Mouse (Mus musculus): ENCODE results near the gene Adipor1. TPM values are rescaled to one million over a fixed set of nuclear protein-coding genes. Genes with fewer than 3 reads are reported as not detected.
A peak's percentile ranks its signal among the peaks of the same experiment; 100 is the strongest.
"Not testable (repeated sequence)": the region's sequence is repeated elsewhere in the genome, so short reads cannot be mapped to it uniquely, and the experiment has no call there.

The Adipor1 gene
- total RNA-seq, 2 experiments from 2014 or later, result 62.2 to 64.1 TPM

GRCm38 (mm10) chr1:134418414-134418975, 3.3 kb downstream of the Adipor1 start:
- DNase-seq (ENCODE audit: low spot score in 2 of 2), result no peak

GRCm38 (mm10) chr1:134419176-134419575, 4.0 kb downstream of the Adipor1 start:
- DNase-seq (ENCODE audit: low spot score in 2 of 2), result no peak

GRCm38 (mm10) chr1:134419751-134420458, 4.7 kb downstream of the Adipor1 start:
- DNase-seq (ENCODE audit: low spot score in 2 of 2), result no peak

- no peak for DNase-seq (ENCODE audit: low spot score in 2 of 2)
These were observed 8.7 kb downstream of the Adipor1 start for GRCm38 (mm10) chr1:134423911-134424310.

GRCm38 (mm10) chr1:134426289-134426688, 11.1 kb downstream of the Adipor1 start:
- DNase-seq (ENCODE audit: low spot score in 2 of 2), result no peak

- DNase-seq (ENCODE audit: low spot score in 2 of 2), result no peak
These were observed 17.8 kb downstream of the Adipor1 start for GRCm38 (mm10) chr1:134433002-134433401.

DNA sequence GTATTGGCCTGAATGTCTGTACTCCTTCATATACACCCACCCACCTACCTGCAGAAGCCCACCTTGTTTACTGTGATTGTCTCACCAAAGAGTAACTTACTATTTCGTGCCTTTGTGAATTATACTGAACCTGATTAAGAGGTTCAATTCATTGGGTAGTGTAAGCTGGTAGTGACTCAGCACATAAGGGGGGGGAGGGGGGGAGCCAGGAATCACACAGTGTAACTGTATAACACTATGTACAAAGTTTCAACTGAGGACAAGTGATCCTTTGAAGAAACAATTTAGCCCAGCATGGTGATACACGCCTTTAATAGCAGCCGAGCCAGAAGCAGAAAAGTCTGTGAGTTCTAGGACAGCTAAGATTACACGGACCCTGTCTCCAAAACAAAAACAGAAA, 18.3 kb downstream of the Adipor1 start:
- DNase-seq (ENCODE audit: low spot score in 2 of 2), result no peak

- DNase-seq (ENCODE audit: low spot score in 2 of 2), result no peak
These were observed 20.2 kb downstream of the Adipor1 start for GRCm38 (mm10) chr1:134435414-134435813.

GRCm38 (mm10) chr1:134440437-134440836, 25.3 kb downstream of the Adipor1 start:
- DNase-seq (ENCODE audit: low spot score in 2 of 2), result no peak

DNA sequence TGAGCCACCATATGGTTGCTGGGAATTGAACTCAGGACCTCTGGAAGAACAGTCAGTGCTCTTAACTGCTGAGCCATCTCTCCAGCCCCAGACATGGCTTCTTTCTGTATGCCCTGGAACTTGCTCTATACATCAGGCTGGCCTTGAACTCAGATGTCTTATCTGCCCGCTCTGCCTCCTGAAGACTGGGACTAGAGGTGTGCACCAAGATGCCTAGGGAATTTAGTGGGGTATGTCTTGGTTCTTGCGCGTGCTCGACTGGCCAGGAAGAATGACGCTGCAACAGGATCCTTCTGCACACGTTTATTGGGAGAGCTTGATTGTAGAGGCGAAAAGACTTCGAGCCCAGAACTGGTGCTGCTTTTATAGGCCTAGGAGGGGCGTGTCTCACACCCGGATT, 26.6 kb downstream of the Adipor1 start:
- not testable (repeated sequence) for DNase-seq (ENCODE audit: low spot score in 2 of 2)

DNA sequence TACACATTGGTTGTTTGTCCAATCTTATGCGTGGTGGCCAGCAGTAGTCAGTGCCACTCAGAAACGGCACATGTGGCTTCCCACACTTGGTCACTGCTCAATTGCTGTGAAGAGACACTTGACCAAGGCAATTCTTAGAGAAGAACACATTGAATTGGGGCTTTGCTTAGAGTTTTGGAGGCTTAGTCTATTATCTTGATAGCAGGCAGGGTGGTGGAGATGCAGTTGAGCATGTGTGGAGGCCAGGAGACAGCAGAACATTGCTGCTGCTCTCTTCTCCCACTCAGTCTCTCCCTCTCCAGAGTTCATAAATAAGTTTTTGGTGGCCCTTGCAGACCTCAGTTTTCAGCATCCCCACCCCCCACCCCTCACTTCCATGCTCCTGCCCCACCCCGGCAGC, 27.2 kb downstream of the Adipor1 start:
- no peak for DNase-seq (ENCODE audit: low spot score in 2 of 2)

GRCm38 (mm10) chr1:134443288-134443687, 28.1 kb downstream of the Adipor1 start:
- not testable (repeated sequence) for DNase-seq (ENCODE audit: low spot score in 2 of 2)

- DNase-seq (ENCODE audit: low spot score in 2 of 2), result no peak
These were observed 30.2 kb downstream of the Adipor1 start for GRCm38 (mm10) chr1:134445418-134445817.

DNA sequence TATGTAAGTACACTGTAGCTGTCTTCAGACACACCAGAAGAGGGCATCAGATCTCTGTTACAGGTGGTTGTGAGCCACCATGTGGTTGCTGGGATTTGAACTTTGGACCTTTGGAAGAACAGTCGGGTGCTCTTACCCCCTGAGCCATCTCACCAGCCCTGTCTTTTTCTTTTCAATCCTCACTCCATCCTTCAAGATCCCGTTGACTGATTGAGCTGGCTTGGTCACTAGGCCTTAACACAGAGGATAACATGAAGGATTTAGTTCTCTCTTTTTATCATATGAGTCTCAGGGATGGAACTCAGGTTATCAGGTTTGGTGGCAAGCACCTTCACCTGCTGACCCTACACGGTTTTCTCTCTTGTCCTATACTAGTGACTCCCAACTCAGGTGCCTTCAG, 33.4 kb downstream of the Adipor1 start:
- DNase-seq (ENCODE audit: low spot score in 2 of 2), result not testable (repeated sequence)

GRCm38 (mm10) chr1:134450201-134450600, 35.0 kb downstream of the Adipor1 start:
- DNase-seq (ENCODE audit: low spot score in 2 of 2), result no peak

DNA sequence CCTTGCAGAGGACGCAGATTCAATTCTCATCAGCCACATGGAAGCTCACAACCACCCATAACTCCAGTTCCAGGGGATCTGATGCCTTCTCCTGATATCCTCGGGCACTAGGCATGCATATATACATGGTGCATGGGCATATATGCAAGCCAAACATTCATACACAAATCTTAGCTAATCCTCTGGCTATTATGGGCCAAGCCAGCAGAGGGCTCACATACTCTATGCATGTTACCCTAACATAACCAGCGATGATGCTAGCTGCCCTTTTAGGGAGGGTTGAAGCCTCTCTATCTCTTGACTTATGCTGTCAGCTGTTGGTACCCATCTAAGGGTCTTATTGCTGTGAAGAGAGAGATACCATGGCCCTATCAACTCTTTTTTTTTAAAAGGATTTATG, 35.8 kb downstream of the Adipor1 start:
- DNase-seq (ENCODE audit: low spot score in 2 of 2), result peak; percentile 7 to 29

DNA sequence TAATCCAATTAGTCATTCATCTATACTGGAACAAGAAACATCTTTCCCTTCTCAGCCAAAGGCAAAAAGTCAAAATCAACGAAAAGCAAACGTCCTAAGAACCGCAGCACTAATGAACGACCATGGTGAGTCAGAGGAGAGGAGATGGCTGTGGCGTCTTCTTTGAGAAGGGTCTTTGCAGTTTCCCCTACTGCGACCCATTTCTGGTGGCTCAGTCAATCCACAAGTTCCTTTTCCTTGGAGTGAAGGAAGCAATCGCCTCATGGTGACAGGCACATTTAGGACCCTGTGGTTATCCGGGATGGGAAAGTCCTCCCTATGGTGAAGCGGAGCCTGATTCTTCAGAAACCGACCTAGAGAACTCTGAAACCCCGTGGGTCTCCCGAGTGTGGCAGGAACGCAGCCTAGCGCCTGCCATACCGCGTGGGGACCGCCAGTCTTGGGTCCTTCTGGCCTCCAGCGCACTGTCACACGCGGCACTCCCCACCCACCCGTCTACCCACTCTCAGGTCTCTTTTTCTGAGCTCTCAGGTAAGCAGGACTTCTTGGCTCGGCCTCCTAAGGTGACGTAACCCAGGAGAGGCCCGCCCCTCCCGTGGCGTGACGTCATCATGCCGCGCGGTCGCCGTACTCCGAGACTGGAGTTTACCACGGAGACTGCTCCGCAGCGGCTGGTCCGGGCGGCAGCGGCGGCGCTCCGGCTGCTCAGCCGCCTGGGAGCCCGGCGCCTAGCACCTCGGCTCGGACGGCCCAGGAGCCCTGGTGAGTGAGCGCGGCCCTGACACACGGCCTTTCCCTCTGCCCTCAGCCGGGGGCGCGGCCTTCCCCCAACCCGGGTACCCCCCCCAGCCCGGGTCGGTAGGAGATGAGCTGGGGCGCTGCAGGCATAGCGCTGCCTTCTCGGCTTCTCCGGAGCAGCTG, 40.0 kb downstream of the Adipor1 start, which contains the start of gene Klhl12:
Gene Klhl12 (plus strand): TSS at position 628 of the 921 bp plus-strand sequence.
- DNase-seq (ENCODE audit: low spot score in 2 of 2), result peak; percentile 94

DNA sequence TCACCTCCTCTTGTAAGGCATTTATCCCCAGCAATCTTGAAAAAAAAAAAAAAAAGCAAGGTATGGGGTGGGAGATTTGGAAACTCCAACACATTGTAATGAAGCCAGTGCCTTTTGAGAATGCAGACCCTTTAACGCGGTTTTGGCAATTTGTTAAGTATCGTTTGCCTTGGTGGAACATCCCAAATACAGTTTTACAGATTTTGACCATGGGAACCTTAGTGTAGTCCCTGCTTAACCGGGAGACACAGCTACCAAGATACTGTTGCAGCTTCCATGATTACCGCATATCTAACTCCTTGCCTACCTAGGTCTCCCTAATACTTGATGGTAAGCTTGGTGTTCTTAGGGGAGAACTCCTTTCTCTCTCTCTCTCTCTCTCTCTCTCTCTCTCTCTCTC, 40.9 kb downstream of the Adipor1 start:
- DNase-seq (ENCODE audit: low spot score in 2 of 2), result no peak

GRCm38 (mm10) chr1:134458139-134458727, 43.1 kb downstream of the Adipor1 start:
- no peak for DNase-seq (ENCODE audit: low spot score in 2 of 2)

- DNase-seq (ENCODE audit: low spot score in 2 of 2), result no peak
These were observed 45.4 kb downstream of the Adipor1 start for GRCm38 (mm10) chr1:134460294-134461284.
